Mouse (Mus musculus) erythroblast, embryonic 14.5 days (primary cell): Measurements from ENCODE around the gene Sec14l5. TPM values are rescaled to one million over a fixed set of nuclear protein-coding genes. Genes with fewer than 3 reads are reported as not detected.
"Not testable (repeated sequence)": the region's sequence is repeated elsewhere in the genome, so short reads cannot be mapped to it uniquely, and the experiment has no call there.

Experiments
- H3K27me3 ChIP-seq: 2 replicates; pipeline ENCODE4 v1.6.1; 2012; ENCODE audit warnings: inconsistent platforms; ENCODE audit not compliant: control insufficient read depth
- H3K36me3 ChIP-seq: 2 replicates; pipeline ENCODE4 v1.6.1; 2012; ENCODE audit warnings: mild to moderate bottlenecking, inconsistent platforms; ENCODE audit not compliant: control insufficient read depth
- H3K4me1 ChIP-seq: 2 replicates; pipeline ENCODE4 v1.6.1; 2012; ENCODE audit warnings: inconsistent platforms; ENCODE audit not compliant: control insufficient read depth
- H3K4me3 ChIP-seq: replicated peaks from 2 replicates; pipeline ENCODE3; 2012; ENCODE audit warnings: moderate library complexity, mild to moderate bottlenecking, inconsistent platforms
- H3K9me3 ChIP-seq: 2 replicates; pipeline ENCODE4 v1.6.1; 2012; ENCODE audit warnings: low read length, inconsistent platforms, mixed read lengths; ENCODE audit not compliant: control insufficient read depth
- GATA1 ChIP-seq: IDR thresholded peaks from 2 replicates; pipeline ENCODE4 v1.6.1; 2012; ENCODE audit warnings: low read length, inconsistent platforms, mixed read lengths
- TAL1 ChIP-seq: IDR thresholded peaks from 3 replicates; pipeline ENCODE4 v1.6.1; 2012; ENCODE audit warnings: low read length, inconsistent platforms, mixed read lengths
- polyA plus RNA-seq: library from polyadenylated mRNA; stranded (reverse); fragments of >175 nt; gene quantifications from 2 replicates; pipeline ENCODE4 v1.2.3, GENCODE M21; 2012

The Sec14l5 gene
- polyA plus RNA-seq, 1 experiment = not detected

DNA sequence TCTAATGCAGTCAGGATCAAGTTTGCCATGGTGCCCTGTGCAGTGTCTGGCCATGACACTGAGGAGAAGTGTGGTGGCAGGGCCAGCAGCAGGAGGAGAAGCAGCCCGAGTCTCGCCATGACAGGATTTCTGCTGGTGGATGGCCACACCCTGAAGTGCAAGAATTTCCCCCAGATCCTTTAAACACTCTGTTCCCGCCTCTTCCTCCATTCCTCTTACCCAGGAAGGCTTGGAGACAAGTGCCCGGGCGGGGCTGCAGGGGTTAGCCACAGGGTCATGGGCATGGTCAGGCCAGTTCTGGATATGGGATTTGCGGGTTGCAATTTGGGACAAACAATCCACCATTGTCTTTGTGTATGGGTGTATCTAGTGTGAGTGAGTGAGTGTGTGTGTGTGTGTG, 75.2 kb downstream of the Sec14l5 start, which contains the start of gene AU021092:
TSS of gene AU021092 (minus strand) at position 160 of the 400 bp plus-strand sequence.
- H3K4me3 ChIP-seq = no peak within 1 kb of the TSS

DNA sequence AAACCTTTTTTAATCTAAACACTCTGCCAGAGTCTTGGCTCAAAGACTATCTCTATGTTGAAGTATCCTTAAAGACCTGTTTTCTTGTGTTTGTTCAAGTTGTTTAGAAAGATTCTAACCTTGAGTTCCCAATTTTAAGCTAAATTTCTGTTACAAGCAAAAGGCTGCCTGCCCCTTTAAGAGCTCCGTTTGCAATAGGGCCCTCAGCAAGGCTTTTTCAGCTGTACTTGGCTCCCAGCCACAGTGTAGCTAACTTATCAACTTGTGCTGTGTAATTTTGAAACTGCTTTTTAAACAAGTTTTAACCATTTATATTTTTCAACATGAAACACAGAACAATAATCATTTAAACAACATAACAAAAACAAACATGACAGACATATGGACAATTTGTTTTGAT, 79.6 kb downstream of the Sec14l5 start:
- H3K9me3 ChIP-seq, H3K27me3 ChIP-seq, H3K4me1 ChIP-seq, H3K36me3 ChIP-seq, H3K4me3 ChIP-seq: not testable (repeated sequence)

More for the DNA sequence above, 75.2 kb downstream of the Sec14l5 start, which contains the start of gene AU021092:
- TF ChIP-seq GATA1 = no peak
- TF ChIP-seq TAL1 = no peak
- Histone ChIP-seq H3K4me1 (no peaks in the 10 kb centered on the region), H3K36me3 (no peaks in the 10 kb centered on the region), H3K9me3 (no peaks in the 10 kb centered on the region), H3K27me3 (peaks cover 5% of the 10 kb centered on the region)

DNA sequence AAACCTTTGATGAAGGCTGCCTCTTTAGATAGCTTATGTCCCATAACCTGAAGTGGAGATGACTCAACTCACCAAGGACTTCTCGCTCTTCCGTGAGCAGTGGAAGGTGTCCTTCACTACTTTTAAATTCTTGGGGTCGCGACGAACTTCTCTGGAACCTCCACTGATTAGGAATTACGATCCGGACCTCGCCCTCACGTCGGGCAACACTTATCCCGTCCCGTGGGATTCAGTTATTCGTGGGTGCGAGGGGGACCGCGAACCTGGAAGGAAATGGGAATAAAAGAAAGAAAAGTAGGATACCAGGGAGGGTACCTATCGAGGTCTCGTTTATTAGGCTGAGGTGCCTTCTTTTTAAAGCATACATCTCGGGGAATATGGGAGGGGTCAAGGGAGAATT, 80.6 kb downstream of the Sec14l5 start:
- not testable (repeated sequence) for H3K36me3 ChIP-seq, H3K9me3 ChIP-seq, H3K4me1 ChIP-seq, H3K4me3 ChIP-seq, H3K27me3 ChIP-seq

DNA sequence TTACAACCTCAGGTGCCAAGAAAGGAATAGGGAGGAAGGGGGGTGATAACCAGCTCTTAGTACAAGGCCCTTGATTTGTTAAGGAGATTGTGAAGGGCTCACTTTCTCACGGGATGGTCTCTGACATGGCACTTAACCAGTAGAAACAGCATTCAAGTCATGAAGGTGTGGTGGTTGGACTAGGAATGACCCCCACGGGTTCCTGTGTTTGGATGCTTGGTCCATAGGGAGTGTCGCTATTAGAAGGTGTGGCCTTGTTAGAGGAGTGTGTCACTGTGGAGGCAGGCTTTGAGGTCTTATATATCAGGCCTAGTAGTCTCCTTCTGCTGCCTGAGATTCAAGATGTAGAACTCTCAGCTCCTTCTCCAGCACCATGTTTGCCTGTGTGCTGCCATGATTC, 81.2 kb downstream of the Sec14l5 start:
- H3K27me3 ChIP-seq, H3K36me3 ChIP-seq, H3K4me3 ChIP-seq, H3K9me3 ChIP-seq, H3K4me1 ChIP-seq: not testable (repeated sequence)

DNA sequence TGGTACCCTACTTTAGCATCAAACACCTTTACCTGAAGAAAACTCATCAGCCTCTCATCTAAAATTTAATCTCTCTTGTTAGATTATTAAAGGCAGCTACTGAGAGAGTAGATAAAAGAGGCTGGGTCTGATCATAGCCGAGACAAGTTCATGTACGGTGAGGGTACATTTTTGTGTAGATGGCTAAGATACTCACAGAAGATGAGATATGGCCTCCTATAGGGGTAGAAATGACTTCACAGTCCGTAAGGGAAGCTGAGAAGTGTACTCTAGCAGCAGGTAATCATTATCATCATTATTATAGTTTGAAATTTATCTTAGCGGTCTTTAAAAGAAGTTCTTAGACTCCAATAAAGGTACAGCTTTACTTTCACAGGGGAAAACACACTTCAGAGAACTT, 86.1 kb downstream of the Sec14l5 start:
- TF ChIP-seq GATA1 (no peak), TAL1 (no peak)
- Histone ChIP-seq H3K36me3 (peaks cover 8% of the 10 kb centered on the region), H3K4me3 (peak overlapping the region; percentile 93), H3K4me1 (peaks cover 26% of the 10 kb centered on the region), H3K9me3 (no peaks in the 10 kb centered on the region), H3K27me3 (no peaks in the 10 kb centered on the region)

DNA sequence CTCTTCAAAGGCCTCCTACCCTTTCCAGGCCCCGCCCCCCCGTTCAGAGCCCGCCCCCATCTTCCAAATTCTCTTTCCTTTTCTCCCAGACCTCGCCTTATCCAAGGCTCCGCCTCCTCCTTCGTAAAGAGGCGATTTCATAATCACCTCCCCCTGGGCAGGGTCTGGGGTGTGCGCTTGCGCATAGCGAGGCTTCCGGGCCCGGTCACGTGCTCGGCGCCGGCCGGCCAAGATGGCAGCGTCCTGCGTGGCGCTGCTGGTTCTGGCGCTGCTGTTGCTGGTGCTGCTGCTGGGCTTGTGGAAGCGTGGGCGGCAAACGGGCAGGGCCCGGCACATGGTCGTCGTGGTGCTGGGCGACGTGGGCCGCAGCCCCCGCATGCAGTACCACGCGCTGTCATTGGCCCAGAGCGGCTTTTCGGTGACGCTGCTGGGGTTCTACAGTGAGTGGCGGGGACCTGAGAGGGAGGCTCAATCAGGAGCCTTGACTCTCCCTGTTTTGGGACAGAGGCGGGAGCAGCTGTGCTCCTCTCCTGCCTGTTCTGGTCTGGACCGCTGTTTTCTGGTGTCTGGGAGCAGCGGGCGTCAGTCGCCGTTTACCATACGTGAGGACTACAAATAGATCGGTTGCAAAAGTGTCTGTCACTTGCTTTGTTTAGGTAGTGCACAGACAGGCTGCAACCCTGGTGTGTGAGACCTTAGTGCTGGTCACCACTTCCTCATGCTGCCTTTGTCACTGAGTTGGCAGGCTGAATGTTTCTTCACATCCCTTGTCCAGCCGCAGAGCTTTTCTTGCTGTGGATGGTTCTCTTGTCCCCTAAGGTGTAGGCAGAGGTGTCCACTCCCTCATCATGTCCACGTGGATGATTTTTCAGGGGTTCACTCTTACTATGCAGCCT, 86.8 kb downstream of the Sec14l5 start, which contains the start of gene Alg1:
TSS of gene Alg1 (plus strand) at position 204 of the 896 bp plus-strand sequence.
- Histone ChIP-seq H3K4me3 (peak within 1 kb of the TSS; percentile 93), H3K36me3 (peaks cover 14% of the 10 kb centered on the region), H3K9me3 (no peaks in the 10 kb centered on the region), H3K27me3 (no peaks in the 10 kb centered on the region), H3K4me1 (peaks cover 26% of the 10 kb centered on the region)
- TF ChIP-seq TAL1 = no peak
- no peak for TF ChIP-seq GATA1

Other genes with a start within 250 kb of the Sec14l5 start
- 0.69 and 1.1 TPM in 2 replicates for gene Nudt16l1, start 208.3 kb upstream of the Sec14l5 start, polyA plus RNA-seq
- 1.9 TPM in 2 replicates for gene Anks3, start 182.9 kb upstream of the Sec14l5 start, polyA plus RNA-seq
- gene Sept12, start 149.3 kb upstream of the Sec14l5 start, polyA plus RNA-seq = not detected in 2 replicates
- gene Smim22, start 139.8 kb upstream of the Sec14l5 start, polyA plus RNA-seq = not detected in 2 replicates
- 1.0 and 1.6 TPM in 2 replicates for gene Rogdi, start 133.6 kb upstream of the Sec14l5 start, polyA plus RNA-seq
- 0.42 and 0.50 TPM in 2 replicates for gene Glyr1, start 97.2 kb upstream of the Sec14l5 start, polyA plus RNA-seq
- gene Ubn1, start 97.1 kb upstream of the Sec14l5 start, polyA plus RNA-seq = 1.9 and 2.3 TPM in 2 replicates
- 0.01 TPM in 1 of 2 replicates, not detected in the other for gene Ppl, start 14.7 kb upstream of the Sec14l5 start, polyA plus RNA-seq
- gene Nagpa, start 56.9 kb downstream of the Sec14l5 start, polyA plus RNA-seq = 0.86 and 0.92 TPM in 2 replicates
- not detected in 2 replicates for gene AU021092, start 75.2 kb downstream of the Sec14l5 start, polyA plus RNA-seq
- gene Alg1, start 86.5 kb downstream of the Sec14l5 start, polyA plus RNA-seq = 0.19 and 0.28 TPM in 2 replicates
- 0.10 and 0.11 TPM in 2 replicates for gene Eef2kmt, start 108.9 kb downstream of the Sec14l5 start, polyA plus RNA-seq